Mouse (Mus musculus) cerebellum, postnatal 4 days (tissue): ENCODE data around the gene Suco.

Experiments
- DNase-seq, 2 experiments: peaks; one replicate each; pipeline ENCODE4 v3.0.0; 2022; ENCODE audit warnings: low spot score in 2 of 2, mixed read lengths in 1 of 2

Gene Suco

GRCm38 (mm10) chr1:161894553-161894952 is 18.1 kb upstream of the Suco start:
- DNase-seq, result no peak

GRCm38 (mm10) chr1:161894126-161894525 is 17.6 kb upstream of the Suco start:
- no peak for DNase-seq

GRCm38 (mm10) chr1:161888823-161889222 is 12.3 kb upstream of the Suco start:
- no peak for DNase-seq

- DNase-seq, result no peak
These were observed 11.3 kb upstream of the Suco start for GRCm38 (mm10) chr1:161887679-161888260.

- DNase-seq, result no peak
These were observed 9.3 kb upstream of the Suco start for GRCm38 (mm10) chr1:161885762-161886161.

GRCm38 (mm10) chr1:161877580-161878142 is 1.2 kb upstream of the Suco start:
- no peak for DNase-seq

GRCm38 (mm10) chr1:161875706-161876552 is 553 bp downstream of the Suco start:
- DNase-seq, result peak; percentile 1 to 22

GRCm38 (mm10) chr1:161869422-161869821 is 7.1 kb downstream of the Suco start:
- no peak for DNase-seq

- DNase-seq, result no peak
These were observed 8.1 kb downstream of the Suco start for GRCm38 (mm10) chr1:161868413-161868812.

GRCm38 (mm10) chr1:161863742-161864141 is 12.7 kb downstream of the Suco start:
- DNase-seq, result no peak

GRCm38 (mm10) chr1:161859248-161859647 is 17.2 kb downstream of the Suco start:
- no peak for DNase-seq

- DNase-seq, result no peak
These were observed 49.8 kb downstream of the Suco start for GRCm38 (mm10) chr1:161826677-161827076.

- no peak for DNase-seq
These were observed 67.1 kb downstream of the Suco start for GRCm38 (mm10) chr1:161809428-161809827.

GRCm38 (mm10) chr1:161808980-161809379 is 67.5 kb downstream of the Suco start:
- DNase-seq, result no peak

- DNase-seq, result no peak
These were observed 71.9 kb downstream of the Suco start for GRCm38 (mm10) chr1:161804541-161804971.

- DNase-seq, result no peak
These were observed 75.2 kb downstream of the Suco start for GRCm38 (mm10) chr1:161801321-161801720.

- DNase-seq, result no peak
These were observed 76.2 kb downstream of the Suco start for GRCm38 (mm10) chr1:161800256-161800655.

- no peak for DNase-seq
These were observed 76.7 kb downstream of the Suco start for GRCm38 (mm10) chr1:161799791-161800190.

GRCm38 (mm10) chr1:161798866-161799265 is 77.6 kb downstream of the Suco start:
- DNase-seq, result no peak

GRCm38 (mm10) chr1:161794447-161795211 is 81.9 kb downstream of the Suco start:
- DNase-seq, result no peak

GRCm38 (mm10) chr1:161793321-161793720 is 83.2 kb downstream of the Suco start:
- DNase-seq, result no peak

GRCm38 (mm10) chr1:161792687-161792969 is 83.9 kb downstream of the Suco start:
- DNase-seq, result no peak
